Mouse (Mus musculus) liver, embryonic 14.5 days (tissue): ENCODE data around the gene Pip5k1c.

ENCODE experiments used
- CTCF ChIP-seq: IDR thresholded peaks from 2 replicates; pipeline ENCODE4 v1.5.1; 2016; ENCODE audit warnings: antibody characterized with exemption, low read depth, control low read depth
- EP300 ChIP-seq: IDR thresholded peaks from 2 replicates; pipeline ENCODE4 v1.6.1; 2016; ENCODE audit warnings: antibody characterized with exemption, low read depth

- TF ChIP-seq CTCF (no peak), EP300 (no peak)
These were observed 24.5 kb downstream of the Pip5k1c start for GRCm38 (mm10) chr10:81317273-81317672.
